Mouse (Mus musculus): Measurements from ENCODE around the gene Gm13212. TPM values are rescaled to one million over a fixed set of nuclear protein-coding genes. Genes with fewer than 3 reads are reported as not detected.

Gm13212 gene
- total RNA-seq, 2 experiments from 2014 or later = 1.8 to 1.9 TPM

Other genes with a start within 250 kb of the Gm13212 start
- gene Zfp990, start 74.4 kb upstream of the Gm13212 start, total RNA-seq (2021) = under 1 TPM; 0.31 to 0.49 TPM
- under 1 TPM in 1 of 2 experiments, not detected in 1; 0.34 TPM for gene Zfp980, start 85.5 kb downstream of the Gm13212 start, total RNA-seq (2021)

Measured in heart, postnatal 25 days (tissue).